Mouse (Mus musculus) hindbrain, embryonic 15.5 days (tissue): Measurements from ENCODE around the gene Rptor. TPM values are rescaled to one million over a fixed set of nuclear protein-coding genes. Genes with fewer than 3 reads are reported as not detected.

ENCODE experiments used
- ATAC-seq: fragments of 200-750 bp; cut with Nextera tagmentation; 2 replicates; pipeline ENCODE4 v1.8.0; 2017; ENCODE audit warnings: low read depth, moderate number of reproducible peaks, moderate TSS enrichment; ENCODE audit not compliant: low FRiP score
- H3K27ac ChIP-seq: fragments of 300-500 bp; sonication (generic); replicated peaks from 2 replicates; pipeline ENCODE4 v1.5.1; 2015; ENCODE audit warnings: mild to moderate bottlenecking, inconsistent platforms
- H3K27me3 ChIP-seq: fragments of 300-500 bp; sonication (generic); 2 replicates; pipeline ENCODE4 v1.6.1; 2015; ENCODE audit warnings: control low read depth, inconsistent platforms
- H3K36me3 ChIP-seq: fragments of 300-500 bp; sonication (generic); 2 replicates; pipeline ENCODE4 v1.6.1; 2015; ENCODE audit warnings: control low read depth, inconsistent platforms
- H3K4me1 ChIP-seq: fragments of 300-500 bp; sonication (generic); replicated peaks from 2 replicates; pipeline ENCODE4 v1.6.1; 2015; ENCODE audit warnings: control low read depth, inconsistent platforms
- H3K4me2 ChIP-seq: fragments of 300-500 bp; sonication (generic); 2 replicates; pipeline ENCODE4 v1.6.1; 2015; ENCODE audit warnings: moderate library complexity, mild to moderate bottlenecking, inconsistent platforms
- H3K4me3 ChIP-seq: fragments of 300-500 bp; sonication (generic); 2 replicates; pipeline ENCODE4 v1.5.1; 2015; ENCODE audit warnings: mild to moderate bottlenecking, inconsistent platforms
- H3K9ac ChIP-seq: fragments of 300-500 bp; sonication (generic); 2 replicates; pipeline ENCODE4 v1.6.1; 2015; ENCODE audit warnings: inconsistent platforms
- H3K9me3 ChIP-seq: fragments of 300-500 bp; sonication (generic); 2 replicates; pipeline ENCODE4 v1.6.1; 2016; ENCODE audit warnings: control low read depth, inconsistent platforms
- WGBS: fragments of 180-500 bp; shearing (Covaris S2); methylation state at CpG from one replicate; pipeline ENCODE4 v1.1.7; 2015; 5-methylcytosine and 5-hydroxymethylcytosine counted together
- polyA plus RNA-seq: library from polyadenylated mRNA; unstranded; fragments of >200 nt; fragmentation: Nextera tagmentation; extraction: Ambion mirVana; gene quantifications from 2 replicates; pipeline ENCODE4 v1.2.1, GENCODE M21; 2015

The Rptor gene
- polyA plus RNA-seq, 1 experiment from 2014 or later = 13.3 TPM

- Histone ChIP-seq H3K4me3 (no peak overlapping the region), H3K27me3 (no peaks in the 10 kb centered on the region), H3K9me3 (no peaks in the 10 kb centered on the region), H3K4me2 (no peak overlapping the region), H3K36me3 (no peaks in the 10 kb centered on the region), H3K9ac (no peak overlapping the region), H3K4me1 (peaks cover 20% of the 10 kb centered on the region), H3K27ac (no peak overlapping the region)
- WGBS = 79% methylated on average over 6 of the region's 6 CpGs
- ATAC-seq = no peak
Measured at GRCm38 (mm10) chr11:119766023-119766422, 163.3 kb downstream of the Rptor start.

- H3K4me1 ChIP-seq = peaks cover 20% of the 10 kb centered on the region
- ATAC-seq = 0 out of 2 replicates have a peak, but pooled peaks have one; percentile 34
- no peaks in the 10 kb centered on the region for H3K27me3 ChIP-seq
- no peak overlapping the region for H3K9ac ChIP-seq
- 27% methylated on average over 5 of the region's 5 CpGs for WGBS
- H3K36me3 ChIP-seq = no peaks in the 10 kb centered on the region
- no peak overlapping the region for H3K4me3 ChIP-seq
- H3K4me2 ChIP-seq = no peak overlapping the region
- 0 out of 2 replicates have a peak overlapping the region, but pooled peaks have one; percentile 18 for H3K27ac ChIP-seq
- no peaks in the 10 kb centered on the region for H3K9me3 ChIP-seq
Measured at GRCm38 (mm10) chr11:119766782-119767459, 164.2 kb downstream of the Rptor start.

GRCm38 (mm10) chr11:119767525-119767924, 164.8 kb downstream of the Rptor start:
- Histone ChIP-seq H3K4me1 (peaks cover 20% of the 10 kb centered on the region), H3K27ac (0 out of 2 replicates have a peak overlapping the region, but pooled peaks have one; percentile 2), H3K9me3 (no peaks in the 10 kb centered on the region), H3K36me3 (no peaks in the 10 kb centered on the region), H3K4me2 (no peak overlapping the region), H3K4me3 (no peak overlapping the region), H3K9ac (no peak overlapping the region), H3K27me3 (no peaks in the 10 kb centered on the region)
- 38% methylated on average over 6 of the region's 6 CpGs for WGBS
- ATAC-seq = no peak

GRCm38 (mm10) chr11:119768511-119768910, 165.8 kb downstream of the Rptor start:
- Histone ChIP-seq H3K4me2 (no peak overlapping the region), H3K27me3 (no peaks in the 10 kb centered on the region), H3K9me3 (no peaks in the 10 kb centered on the region), H3K27ac (no peak overlapping the region), H3K4me3 (no peak overlapping the region), H3K36me3 (no peaks in the 10 kb centered on the region), H3K4me1 (peaks cover 20% of the 10 kb centered on the region), H3K9ac (no peak overlapping the region)
- ATAC-seq = no peak
- WGBS = 75% methylated on average over 4 of the region's 4 CpGs

GRCm38 (mm10) chr11:119769666-119770065, 167.0 kb downstream of the Rptor start:
- Histone ChIP-seq H3K27me3 (no peaks in the 10 kb centered on the region), H3K36me3 (no peaks in the 10 kb centered on the region), H3K4me1 (peaks cover 20% of the 10 kb centered on the region), H3K9ac (no peak overlapping the region), H3K9me3 (no peaks in the 10 kb centered on the region), H3K4me3 (no peak overlapping the region), H3K4me2 (no peak overlapping the region), H3K27ac (no peak overlapping the region)
- no peak for ATAC-seq
- 66% methylated on average over 4 of the region's 4 CpGs for WGBS

GRCm38 (mm10) chr11:119770985-119771384, 168.3 kb downstream of the Rptor start:
- no peaks in the 10 kb centered on the region for H3K36me3 ChIP-seq
- H3K27ac ChIP-seq = no peak overlapping the region
- WGBS = 86% methylated on average over 4 of the region's 4 CpGs
- no peak overlapping the region for H3K9ac ChIP-seq
- no peak overlapping the region for H3K4me3 ChIP-seq
- H3K4me2 ChIP-seq = no peak overlapping the region
- H3K27me3 ChIP-seq = no peaks in the 10 kb centered on the region
- no peak for ATAC-seq
- peaks cover 20% of the 10 kb centered on the region for H3K4me1 ChIP-seq
- H3K9me3 ChIP-seq = peaks cover 4% of the 10 kb centered on the region; the same call in 1 of the 2 replicates

- 76% methylated on average over 3 of the region's 3 CpGs for WGBS
- Histone ChIP-seq H3K9me3 (peaks cover 4% of the 10 kb centered on the region; the same call in 1 of the 2 replicates), H3K4me1 (peaks cover 7% of the 10 kb centered on the region), H3K27ac (no peak overlapping the region), H3K36me3 (no peaks in the 10 kb centered on the region), H3K9ac (no peak overlapping the region), H3K4me3 (no peak overlapping the region), H3K4me2 (no peak overlapping the region), H3K27me3 (no peaks in the 10 kb centered on the region)
- ATAC-seq = peak; percentile 72; the same call in 1 of the 2 replicates
Measured at GRCm38 (mm10) chr11:119772896-119773295, 170.2 kb downstream of the Rptor start.

- Histone ChIP-seq H3K36me3 (no peaks in the 10 kb centered on the region), H3K9me3 (peaks cover 4% of the 10 kb centered on the region; the same call in 1 of the 2 replicates), H3K4me1 (peaks cover 5% of the 10 kb centered on the region), H3K4me3 (no peak overlapping the region), H3K27ac (no peak overlapping the region), H3K4me2 (no peak overlapping the region), H3K9ac (no peak overlapping the region), H3K27me3 (no peaks in the 10 kb centered on the region)
- no peak for ATAC-seq
- WGBS = 74% methylated on average over 5 of the region's 5 CpGs
Measured at GRCm38 (mm10) chr11:119775076-119775760, 172.5 kb downstream of the Rptor start.

GRCm38 (mm10) chr11:119777236-119777635, 174.5 kb downstream of the Rptor start:
- H3K27ac ChIP-seq = no peak overlapping the region
- ATAC-seq = no peak
- H3K4me3 ChIP-seq = no peak overlapping the region
- no peaks in the 10 kb centered on the region for H3K36me3 ChIP-seq
- H3K4me2 ChIP-seq = no peak overlapping the region
- no peaks in the 10 kb centered on the region for H3K27me3 ChIP-seq
- WGBS = 56% methylated on average over 3 of the region's 3 CpGs
- H3K9me3 ChIP-seq = peaks cover 4% of the 10 kb centered on the region; the same call in 1 of the 2 replicates
- H3K9ac ChIP-seq = no peak overlapping the region
- H3K4me1 ChIP-seq = peaks cover 5% of the 10 kb centered on the region

- no peak for ATAC-seq
- H3K4me3 ChIP-seq = no peak overlapping the region
- peaks cover 5% of the 10 kb centered on the region for H3K4me1 ChIP-seq
- H3K4me2 ChIP-seq = no peak overlapping the region
- no peaks in the 10 kb centered on the region for H3K36me3 ChIP-seq
- peaks cover 4% of the 10 kb centered on the region; the same call in 1 of the 2 replicates for H3K9me3 ChIP-seq
- no peak overlapping the region for H3K9ac ChIP-seq
- 87% methylated on average over 1 of the region's 1 CpGs for WGBS
- H3K27ac ChIP-seq = no peak overlapping the region
- no peaks in the 10 kb centered on the region for H3K27me3 ChIP-seq
Measured at GRCm38 (mm10) chr11:119777872-119778271, 175.2 kb downstream of the Rptor start.

- ATAC-seq = no peak
- no peaks in the 10 kb centered on the region for H3K27me3 ChIP-seq
- H3K27ac ChIP-seq = no peak overlapping the region
- peaks cover 4% of the 10 kb centered on the region; the same call in 1 of the 2 replicates for H3K9me3 ChIP-seq
- no peaks in the 10 kb centered on the region for H3K36me3 ChIP-seq
- H3K4me1 ChIP-seq = peaks cover 14% of the 10 kb centered on the region
- WGBS = 84% methylated on average over 8 of the region's 8 CpGs
- H3K4me2 ChIP-seq = no peak overlapping the region
- H3K4me3 ChIP-seq = no peak overlapping the region
- no peak overlapping the region for H3K9ac ChIP-seq
Measured at GRCm38 (mm10) chr11:119780290-119780689, 177.6 kb downstream of the Rptor start.

- no peak for ATAC-seq
- no peaks in the 10 kb centered on the region for H3K27me3 ChIP-seq
- H3K4me2 ChIP-seq = no peak overlapping the region
- H3K9ac ChIP-seq = no peak overlapping the region
- no peaks in the 10 kb centered on the region for H3K36me3 ChIP-seq
- no peak overlapping the region for H3K27ac ChIP-seq
- no peaks in the 10 kb centered on the region for H3K9me3 ChIP-seq
- WGBS = 88% methylated on average over 2 of the region's 2 CpGs
- H3K4me3 ChIP-seq = no peak overlapping the region
- H3K4me1 ChIP-seq = peaks cover 22% of the 10 kb centered on the region
Measured at GRCm38 (mm10) chr11:119781165-119781564, 178.5 kb downstream of the Rptor start.
